Mouse (Mus musculus) lung, postnatal 0 days (tissue): ENCODE data around the gene Birc3.

Source experiments
- CTCF ChIP-seq: IDR thresholded peaks from 2 replicates; pipeline ENCODE4 v1.5.1; 2016; ENCODE audit warnings: antibody characterized with exemption, mild to moderate bottlenecking
- EP300 ChIP-seq: IDR thresholded peaks from 2 replicates; pipeline ENCODE4 v1.6.1; 2016; ENCODE audit warnings: antibody characterized with exemption, mild to moderate bottlenecking, control low read depth

GRCm38 (mm10) chr9:7841221-7841620 is 31.8 kb downstream of the Birc3 start:
- TF ChIP-seq CTCF: no peak
- TF ChIP-seq EP300: no peak
